10 mouse cellular contexts compared by ENCODE assay signal in the genomic region with DNA sequence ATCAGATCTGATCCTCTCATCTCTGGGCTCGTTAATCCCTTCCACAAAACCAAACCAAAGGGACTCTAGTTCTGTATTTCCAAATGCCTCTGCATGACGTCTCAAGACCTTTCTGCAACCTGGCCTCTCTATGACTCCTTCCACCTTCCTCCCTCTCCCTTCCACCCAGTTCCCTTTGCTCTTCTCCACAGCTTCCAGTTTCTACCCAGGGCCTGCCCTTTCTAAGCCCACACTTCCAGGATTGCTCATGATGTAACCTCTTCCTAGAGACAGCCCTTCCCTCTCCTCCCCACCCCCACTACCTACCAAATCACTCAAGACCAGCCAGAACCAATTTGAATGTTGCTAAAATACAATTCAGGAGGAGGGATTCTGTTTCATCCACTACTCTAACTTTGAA. TPM values are rescaled to one million over a fixed set of nuclear protein-coding genes. Genes with fewer than 3 reads are reported as not detected.
DNase-seq lines count a peak whose midpoint lies in the region; ATAC-seq and TF ChIP-seq lines count a peak whose summit lies in the region.
"Had no signal": no experiment of that assay in that cellular context is flagged by ENCODE, and none has a peak within 500 bp of the region (broad histone marks: within the 10 kb centered on the region; RNA-seq: fewer than 3 reads in every experiment).

No protein-coding gene starts in this region.

- no peak for ATAC-seq in hindbrain, embryonic 13.5 days (ENCODE audit: low FRiP score)
- ATAC-seq in megakaryocyte progenitor cell, adult 5-6 weeks (replicated peaks; ENCODE audit: poor library complexity) = no peak

- peak overlapping the region; percentile 77 for H3K4me2 ChIP-seq in hindbrain, embryonic 13.5 days

- WGBS in hindbrain, embryonic 13.5 days = 85% methylated on average over 2 of the region's 2 CpGs
- 81% methylated on average over 2 of the region's 2 CpGs for WGBS in hindbrain, embryonic 10.5 days

- no peak for TF ChIP-seq CTCF in embryonic fibroblast, embryonic 13.5 days (IDR thresholded peaks at IDR 0.05; ENCODE audit: borderline replicate concordance, insufficient read depth, low read length)

- DNase-seq in hindbrain, embryonic 10.5 days (ENCODE audit: low spot score) = no peak
- DNase-seq in lung, postnatal 36 days = peak; percentile 51
- DNase-seq in frontal cortex, adult 2 months (ENCODE audit: extremely low spot score in 1 of 2, low spot score in 1 of 2) = no peak
- no peak for DNase-seq in gastrocnemius, postnatal 4 days (ENCODE audit: low spot score in 2 of 2)
- DNase-seq: kidney, adult 18-20 months had no signal

- no peaks in the 10 kb centered on the region for H3K36me3 ChIP-seq in hindbrain, embryonic 13.5 days
- H3K36me3 ChIP-seq in hindbrain, embryonic 10.5 days = peaks cover 22% of the 10 kb centered on the region

- no peak overlapping the region for H3K27ac ChIP-seq in hindbrain, embryonic 13.5 days
- no peak overlapping the region for H3K27ac ChIP-seq in hindbrain, embryonic 10.5 days
- peak overlapping the region; percentile 38 for H3K27ac ChIP-seq in brown adipose tissue, adult 24 weeks (replicated peaks; ENCODE audit: low read depth, low read length)
- H3K27ac ChIP-seq in embryonic fibroblast, embryonic 13.5 days (ENCODE audit: insufficient read depth, low read length) = peak overlapping the region; percentile 36; the same call in 1 of the 2 replicates

- H3K9ac ChIP-seq in hindbrain, embryonic 13.5 days = 0 out of 2 replicates have a peak overlapping the region, but pooled peaks have one; percentile 29

- H3K9me3 ChIP-seq in hindbrain, embryonic 13.5 days = no peaks in the 10 kb centered on the region
- H3K9me3 ChIP-seq in hindbrain, embryonic 10.5 days = no peaks in the 10 kb centered on the region

- peaks cover 48% of the 10 kb centered on the region for H3K4me1 ChIP-seq in hindbrain, embryonic 13.5 days (replicated peaks)
- peaks cover 48% of the 10 kb centered on the region for H3K4me1 ChIP-seq in hindbrain, embryonic 10.5 days (replicated peaks)
- peaks cover 31% of the 10 kb centered on the region for H3K4me1 ChIP-seq in brown adipose tissue, adult 24 weeks (ENCODE audit: control insufficient read depth, insufficient read depth, insufficient read length, low read length)
- peaks cover 22% of the 10 kb centered on the region for H3K4me1 ChIP-seq in embryonic fibroblast, embryonic 13.5 days (ENCODE audit: control insufficient read depth, insufficient read depth, low read length)

- no peak for TF ChIP-seq POLR2A in embryonic fibroblast, embryonic 13.5 days (IDR thresholded peaks at IDR 0.05; ENCODE audit: low read depth, low read length)

- no peak overlapping the region for H3K4me3 ChIP-seq in hindbrain, embryonic 13.5 days
- no peak overlapping the region for H3K4me3 ChIP-seq in hindbrain, embryonic 10.5 days
- no peak overlapping the region for H3K4me3 ChIP-seq in brown adipose tissue, adult 24 weeks (ENCODE audit: insufficient read depth, low read depth, low read length)
- peak overlapping the region; percentile 25; the same call in 1 of the 2 replicates for H3K4me3 ChIP-seq in embryonic fibroblast, embryonic 13.5 days (ENCODE audit: insufficient read depth, low read length)
- H3K4me3 ChIP-seq: erythroblast, embryonic 14.5 days had no signal

- no peaks in the 10 kb centered on the region for H3K27me3 ChIP-seq in hindbrain, embryonic 13.5 days
- no peaks in the 10 kb centered on the region for H3K27me3 ChIP-seq in hindbrain, embryonic 10.5 days (ENCODE audit: insufficient read depth, poor library complexity, severe bottlenecking)

RNA-seq across cellular contexts. Expression of gene Sec24b, which starts 2.9 kb away (rescaled TPM):
- polyA plus RNA-seq in hindbrain, embryonic 13.5 days (2015; fragmentation: Nextera tagmentation; extraction: Ambion mirVana) = 28.6 and 30.2 TPM in 2 replicates
- polyA plus RNA-seq in hindbrain, embryonic 10.5 days (2016; fragmentation: Nextera tagmentation; extraction: Ambion mirVana) = 34.7 and 38.3 TPM in 2 replicates
- polyA plus RNA-seq in brown adipose tissue, adult 24 weeks (2012; ENCODE audit: insufficient read depth, insufficient read length, missing spikeins) = 19.7 and 23.6 TPM in 2 replicates
- 87.1 and 98.3 TPM in 2 replicates for polyA plus RNA-seq in embryonic fibroblast, embryonic 13.5 days (2011; ENCODE audit: insufficient read length, low read depth, missing spikeins)
- 69.0 and 70.4 TPM in 2 replicates for polyA plus RNA-seq in frontal cortex, adult 2 months (2012; rRNA removed)
- 37.6 and 39.7 TPM in 2 replicates for total RNA-seq in megakaryocyte progenitor cell, adult 5-6 weeks (2015)
- total RNA-seq in megakaryocyte progenitor cell, adult 5-6 weeks (2017) = 24.8 and 29.1 TPM in 2 replicates
- 10 to 100 TPM; 49.7 to 51.5 TPM for total RNA-seq in gastrocnemius, postnatal 4 days (2021)

Comparison
In these comparisons a context has a peak if more than half of its experiments do, and no peak if none do; other contexts are left out.
1. H3K27ac ChIP-seq: peak in brown adipose tissue, adult 24 weeks (single experiment) and embryonic fibroblast, embryonic 13.5 days (single experiment); none in hindbrain, embryonic 13.5 days (single experiment) and hindbrain, embryonic 10.5 days (single experiment).